Mouse (Mus musculus) natural killer cell, adult 2 months (primary cell): ENCODE measurements around the gene Dmgdh.

Experiments
- DNase-seq, 2 experiments: peaks; one replicate each; pipeline ENCODE4 v3.0.0; 2022; ENCODE audit warnings: low spot score in 2 of 2

Gene Dmgdh

GRCm38 (mm10) chr13:93772861-93773260 lies 98.6 kb downstream of the Dmgdh start:
- DNase-seq = no peak

- no peak for DNase-seq
These were observed 99.6 kb downstream of the Dmgdh start for GRCm38 (mm10) chr13:93773704-93774315.

GRCm38 (mm10) chr13:93782823-93783222 lies 108.6 kb downstream of the Dmgdh start:
- DNase-seq = no peak

- peak; percentile 43 to 57 for DNase-seq
These were observed 111.1 kb downstream of the Dmgdh start for GRCm38 (mm10) chr13:93785329-93785728.

- no peak for DNase-seq
These were observed 111.8 kb downstream of the Dmgdh start for GRCm38 (mm10) chr13:93786051-93786450.

GRCm38 (mm10) chr13:93787647-93788046 lies 113.4 kb downstream of the Dmgdh start:
- no peak for DNase-seq

- DNase-seq = no peak
These were observed 118.9 kb downstream of the Dmgdh start for GRCm38 (mm10) chr13:93792945-93793642.

GRCm38 (mm10) chr13:93793643-93794182 lies 119.5 kb downstream of the Dmgdh start:
- DNase-seq = no peak

- DNase-seq = no peak
These were observed 122.9 kb downstream of the Dmgdh start for GRCm38 (mm10) chr13:93797011-93797600.
